26 mouse cellular contexts compared by ENCODE assay signal in genomic region chr7:127974413-127974930, GRCm38 (mm10). TPM values are rescaled to one million over a fixed set of nuclear protein-coding genes. Genes with fewer than 3 reads are reported as not detected.
DNase-seq lines count a peak whose midpoint lies in the region; ATAC-seq and TF ChIP-seq lines count a peak whose summit lies in the region.
"Had no signal": no experiment of that assay in that cellular context is flagged by ENCODE, and none has a peak within 500 bp of the region (broad histone marks: within the 10 kb centered on the region; RNA-seq: fewer than 3 reads in every experiment).

No protein-coding gene starts in this region.

- 0 out of 2 replicates have a peak overlapping the region, but pooled peaks have one; percentile 7 for H3K4me3 ChIP-seq in gastrocnemius, adult 2 months
- no peak overlapping the region for H3K4me3 ChIP-seq in forebrain, embryonic 12.5 days (replicated peaks)
- H3K4me3 ChIP-seq: heart, embryonic 15.5 days; hindbrain, embryonic 12.5 days; layer of hippocampus, adult 2 months had no signal

- H3K27ac ChIP-seq in gastrocnemius, adult 2 months: 0 out of 2 replicates have a peak overlapping the region, but pooled peaks have one; percentile 9
- H3K27ac ChIP-seq in forebrain, embryonic 12.5 days: no peak overlapping the region
- H3K27ac ChIP-seq: heart, embryonic 15.5 days; hindbrain, embryonic 12.5 days; layer of hippocampus, adult 2 months; stomach, postnatal 0 days had no signal

- H3K9me3 ChIP-seq in forebrain, embryonic 12.5 days: no peaks in the 10 kb centered on the region
- H3K9me3 ChIP-seq: G1E; heart, embryonic 15.5 days; hindbrain, embryonic 12.5 days had no signal

- WGBS in forebrain, embryonic 12.5 days: 87% methylated on average over 2 of the region's 2 CpGs

- no peaks in the 10 kb centered on the region for H3K27me3 ChIP-seq in forebrain, embryonic 12.5 days
- H3K27me3 ChIP-seq: CH12.LX; heart, embryonic 15.5 days; hindbrain, embryonic 12.5 days had no signal

- peaks cover 12% of the 10 kb centered on the region for H3K4me1 ChIP-seq in forebrain, embryonic 12.5 days

- ATAC-seq in forebrain, embryonic 12.5 days (ENCODE audit: low FRiP score): no peak
- ATAC-seq: activated CD4-positive, CD25-positive, alpha-beta regulatory T cell, adult 4 months; midbrain, embryonic 16.5 days had no signal

- peak; percentile 38 for DNase-seq in gastrocnemius, adult 2 months
- no peak for DNase-seq in gastrocnemius, postnatal 14 days
- peak; percentile 36 to 47 for DNase-seq in heart, adult 9 months (ENCODE audit: low spot score in 2 of 2)
- DNase-seq in heart, postnatal 36 days: no peak
- DNase-seq in 3T3-L1 (ENCODE audit: low read depth, low spot score) (peak; percentile 5), adipocyte (ENCODE audit: low spot score) (peak; percentile 73)
- no peak for DNase-seq in cerebellum, postnatal 4 days (ENCODE audit: low spot score in 2 of 2)
- DNase-seq: B cell, adult 2 months; cerebellum, adult 11 months; cerebellum, postnatal 10 days; kidney, adult 8-10 months; kidney, postnatal 25 days; layer of hippocampus, postnatal 36 days; lung, postnatal 4 days; thymus, adult 2 months; thymus, postnatal 4 days had no signal

- H3K9ac ChIP-seq in forebrain, embryonic 12.5 days: no peak overlapping the region
- H3K9ac ChIP-seq: heart, embryonic 15.5 days; hindbrain, embryonic 12.5 days had no signal

- H3K4me2 ChIP-seq in forebrain, embryonic 12.5 days: no peak overlapping the region
- H3K4me2 ChIP-seq: heart, embryonic 15.5 days; hindbrain, embryonic 12.5 days had no signal

- intact Hi-C loops in gastrocnemius, adult 2 months (cut with DNase I): no loop called here
- intact Hi-C loops in gastrocnemius, postnatal 14 days (cut with DNase I; ENCODE audit: low total_unique reads): no loop called here
- intact Hi-C loops in heart, postnatal 36 days (cut with DNase I): loop anchor here (2.0 kb wide), 1 partner anchor 16 kb away; no protein-coding TSS in a partner anchor

- TF ChIP-seq CTCF in gastrocnemius, adult 2 months (IDR thresholded peaks at IDR 0.05): no peak

- H3K36me3 ChIP-seq in forebrain, embryonic 12.5 days (replicated peaks): peaks cover 95% of the 10 kb centered on the region

RNA-seq across cellular contexts. Expression of gene Fus, which starts 7.2 kb away (rescaled TPM):
- 10 to 100 TPM; 77.8 to 99.5 TPM for total RNA-seq in gastrocnemius, adult 2 months (2021)
- total RNA-seq in gastrocnemius, postnatal 14 days (2021): 100 to 1,000 TPM; 111 to 123 TPM
- 100 to 1,000 TPM; 154 to 216 TPM for total RNA-seq in heart, postnatal 36 days (2021)
- 517 and 534 TPM in 2 replicates for polyA plus RNA-seq in forebrain, embryonic 12.5 days (2016; fragmentation: Nextera tagmentation; extraction: Ambion mirVana)

RNA-seq across cellular contexts. Expression of gene Pycard, which starts 19.2 kb away (rescaled TPM):
- total RNA-seq in gastrocnemius, adult 2 months (2021): under 1 TPM; 0.38 to 0.89 TPM
- total RNA-seq in gastrocnemius, postnatal 14 days (2021): 1 to 10 TPM; 1.8 to 1.9 TPM
- total RNA-seq in heart, postnatal 36 days (2021): 1 to 10 TPM; 7.7 to 9.8 TPM
- polyA plus RNA-seq in forebrain, embryonic 12.5 days (2016; fragmentation: Nextera tagmentation; extraction: Ambion mirVana): 3.3 and 5.9 TPM in 2 replicates

RNA-seq across cellular contexts. Expression of gene Prss36, which starts 27.9 kb away (rescaled TPM):
- total RNA-seq in gastrocnemius, adult 2 months (2021): 1 to 10 TPM; 6.0 to 7.1 TPM
- 1 to 10 TPM; 6.5 to 8.2 TPM for total RNA-seq in gastrocnemius, postnatal 14 days (2021)
- total RNA-seq in heart, postnatal 36 days (2021): 1 to 10 TPM; 7.9 to 8.1 TPM
- polyA plus RNA-seq in forebrain, embryonic 12.5 days (2016; fragmentation: Nextera tagmentation; extraction: Ambion mirVana): 8.4 and 9.0 TPM in 2 replicates

RNA-seq across cellular contexts. Expression of gene Trim72, which starts 29.3 kb away (rescaled TPM):
- total RNA-seq in gastrocnemius, adult 2 months (2021): 100 to 1,000 TPM; 186 to 238 TPM
- total RNA-seq in gastrocnemius, postnatal 14 days (2021): 100 to 1,000 TPM; 246 TPM
- 100 to 1,000 TPM; 286 to 346 TPM for total RNA-seq in heart, postnatal 36 days (2021)
- polyA plus RNA-seq in forebrain, embryonic 12.5 days (2016; fragmentation: Nextera tagmentation; extraction: Ambion mirVana): not detected in 2 replicates
- polyA plus RNA-seq: forebrain, embryonic 11.5 days; midbrain, embryonic 16.5 days had no signal

RNA-seq across cellular contexts. Expression of gene Prss8, which starts 44.6 kb away (rescaled TPM):
- not detected for total RNA-seq in gastrocnemius, adult 2 months (2021)
- not detected for total RNA-seq in gastrocnemius, postnatal 14 days (2021)
- not detected for total RNA-seq in heart, postnatal 36 days (2021)
- polyA plus RNA-seq in forebrain, embryonic 12.5 days (2016; fragmentation: Nextera tagmentation; extraction: Ambion mirVana): 1.5 and 2.4 TPM in 2 replicates
- polyA plus RNA-seq: activated CD4-positive, CD25-positive, alpha-beta regulatory T cell, adult 4 months; G1E had no signal

Comparison
In these comparisons a context has a peak if more than half of its experiments do, and no peak if none do; other contexts are left out.
1. DNase-seq: peak in gastrocnemius, adult 2 months (single experiment), heart, adult 9 months (2 of 2), 3T3-L1 (single experiment) and adipocyte (single experiment); none in gastrocnemius, postnatal 14 days (single experiment), heart, postnatal 36 days (0 of 2) and cerebellum, postnatal 4 days (0 of 2).